Mouse (Mus musculus) liver, embryonic 14.5 days (tissue): ENCODE data around the gene Mkks. TPM values are rescaled to one million over a fixed set of nuclear protein-coding genes. Genes with fewer than 3 reads are reported as not detected.
A peak's percentile ranks its signal among the peaks of the same experiment; 100 is the strongest.
"Not testable (repeated sequence)": the region's sequence is repeated elsewhere in the genome, so short reads cannot be mapped to it uniquely, and the experiment has no call there.

ENCODE experiments used
- ATAC-seq: fragments of 200-750 bp; cut with Nextera tagmentation; 2 replicates; pipeline ENCODE4 v1.8.0; 2017; ENCODE audit warnings: moderate number of reproducible peaks, mild to moderate bottlenecking, moderate library complexity; ENCODE audit not compliant: insufficient read depth
- DNase-seq, 3 experiments: peaks; one replicate each; pipeline ENCODE4 v3.0.0-alpha.2; 2012 to 2013; ENCODE audit warnings: low read depth in 3 of 3, low spot score in 3 of 3
- H3K27ac ChIP-seq: fragments of 300-500 bp; sonication (generic); 2 replicates; pipeline ENCODE4 v1.5.1; 2014; ENCODE audit warnings: moderate library complexity, mild to moderate bottlenecking, control low read depth, inconsistent platforms
- H3K27me3 ChIP-seq: fragments of 300-500 bp; sonication (generic); 2 replicates; pipeline ENCODE4 v1.6.1; 2014; ENCODE audit warnings: mild to moderate bottlenecking, low read length, moderate library complexity; ENCODE audit not compliant: control insufficient read depth, insufficient read depth
- H3K36me3 ChIP-seq: fragments of 300-500 bp; sonication (generic); replicated peaks from 2 replicates; pipeline ENCODE4 v1.6.1; 2014; ENCODE audit warnings: low read depth; ENCODE audit not compliant: control insufficient read depth, insufficient read depth
- H3K4me1 ChIP-seq, 2 experiments: fragments of 200-500 bp in 1 of 2; fragments of 300-500 bp in 1 of 2; sonication (generic) in 1 of 2; replicated peaks; 2 replicates each; pipeline ENCODE4 v1.6.1; 2012 to 2014; ENCODE audit warnings: antibody characterized with exemption in 1 of 2, inconsistent platforms in 1 of 2, low read length in 1 of 2; ENCODE audit not compliant: control insufficient read depth in 2 of 2, insufficient read depth in 2 of 2
- H3K4me2 ChIP-seq: fragments of 300-500 bp; sonication (generic); 2 replicates; pipeline ENCODE4 v1.6.1; 2014; ENCODE audit warnings: low read depth, mild to moderate bottlenecking, control low read depth, moderate library complexity
- H3K4me3 ChIP-seq, 2 experiments: fragments of 200-500 bp in 1 of 2; fragments of 300-500 bp in 1 of 2; sonication (generic) in 1 of 2; 2 replicates each; pipeline ENCODE4 v1.5.1; 2012 to 2014; ENCODE audit warnings: low read depth in 2 of 2, low read length in 2 of 2, mild to moderate bottlenecking in 2 of 2, control low read depth in 1 of 2, inconsistent platforms in 1 of 2, moderate library complexity in 1 of 2; ENCODE audit not compliant: insufficient read depth in 1 of 2
- H3K9ac ChIP-seq: fragments of 300-500 bp; sonication (generic); replicated peaks from 2 replicates; pipeline ENCODE4 v1.6.1; 2014; ENCODE audit warnings: mild to moderate bottlenecking, control low read depth, moderate library complexity
- H3K9me3 ChIP-seq: fragments of 300-500 bp; sonication (generic); 2 replicates; pipeline ENCODE4 v1.6.1; 2016; ENCODE audit warnings: low read length, mixed read lengths; ENCODE audit not compliant: control insufficient read depth
- CTCF ChIP-seq: IDR thresholded peaks from 2 replicates; pipeline ENCODE4 v1.5.1; 2016; ENCODE audit warnings: antibody characterized with exemption, low read depth, control low read depth
- EP300 ChIP-seq: IDR thresholded peaks from 2 replicates; pipeline ENCODE4 v1.6.1; 2016; ENCODE audit warnings: antibody characterized with exemption, low read depth
- WGBS: fragments of 180-500 bp; shearing (Covaris S2); extraction: QIAGEN DNeasy Blood & Tissue Kit; methylation state at CpG from one replicate; pipeline ENCODE4 v1.1.7; 2014; ENCODE audit not compliant: insufficient replicate concordance; 5-methylcytosine and 5-hydroxymethylcytosine counted together
- polyA plus RNA-seq, 2 experiments: library from polyadenylated mRNA; depleted of rRNA in 1 of 2; stranded (reverse) in 1 of 2; unstranded in 1 of 2; fragments of >200 nt; fragmentation: Nextera tagmentation in 1 of 2; extraction: Ambion mirVana in 1 of 2; gene quantifications; 2 replicates each; pipeline versions ENCODE4 v1.2.1 to v1.2.3; 2012 to 2014

Gene Mkks
- polyA plus RNA-seq, 2 experiments = 2.6 to 4.0 TPM

- no peak for TF ChIP-seq CTCF
- no peak for TF ChIP-seq EP300
- ATAC-seq (peak; percentile 58), DNase-seq (no peak)
- 37% methylated on average over 2 of the region's 2 CpGs for WGBS
- H3K27me3 ChIP-seq = no peaks in the 10 kb centered on the region
- H3K9ac ChIP-seq = no peak overlapping the region
- no peak overlapping the region for H3K27ac ChIP-seq
- H3K36me3 ChIP-seq = peaks cover 4% of the 10 kb centered on the region; the same call in 1 of the 2 replicates
- H3K9me3 ChIP-seq = no peaks in the 10 kb centered on the region
- no peak overlapping the region for H3K4me2 ChIP-seq
- H3K4me1 ChIP-seq = no peaks in the 10 kb centered on the region
- H3K4me3 ChIP-seq = no peak overlapping the region
These were observed 18.1 kb upstream of the Mkks start for GRCm38 (mm10) chr2:136909298-136909697.

GRCm38 (mm10) chr2:136908596-136908995 lies 17.4 kb upstream of the Mkks start:
- no peak overlapping the region for H3K9ac ChIP-seq
- H3K27me3 ChIP-seq = no peaks in the 10 kb centered on the region
- H3K4me1 ChIP-seq = no peaks in the 10 kb centered on the region
- peaks cover 4% of the 10 kb centered on the region; the same call in 1 of the 2 replicates for H3K36me3 ChIP-seq
- no peak for TF ChIP-seq EP300
- TF ChIP-seq CTCF = no peak
- ATAC-seq (no peak), DNase-seq (no peak)
- H3K9me3 ChIP-seq = no peaks in the 10 kb centered on the region
- WGBS = 65% methylated on average over 3 of the region's 3 CpGs
- H3K4me2 ChIP-seq = no peak overlapping the region
- H3K4me3 ChIP-seq = no peak overlapping the region
- H3K27ac ChIP-seq = no peak overlapping the region

DNA sequence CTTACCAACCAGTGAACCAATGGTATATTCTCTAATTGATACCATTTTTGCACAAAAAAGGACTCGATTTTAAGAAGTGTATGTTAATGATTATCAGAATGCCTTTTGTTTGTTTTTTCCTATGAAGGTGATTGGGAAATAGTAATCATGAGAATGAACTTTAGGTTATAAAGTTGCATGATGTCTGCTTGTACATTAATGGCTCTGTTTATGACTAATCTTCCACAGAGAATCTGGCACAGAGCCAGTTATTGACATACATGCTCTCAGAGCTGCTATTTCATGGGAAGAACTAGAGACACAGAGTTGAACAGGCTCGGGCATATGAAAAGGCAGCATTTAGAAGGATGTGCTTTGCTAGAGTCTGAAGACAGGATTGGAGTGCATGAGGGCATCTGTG lies 4.9 kb upstream of the Mkks start:
- no peak overlapping the region for H3K27ac ChIP-seq
- no peak overlapping the region for H3K4me2 ChIP-seq
- peaks cover 9 to 10% of the 10 kb centered on the region in 2 experiments for H3K4me1 ChIP-seq
- ATAC-seq (no peak), DNase-seq (no peak)
- no peak overlapping the region for H3K9ac ChIP-seq
- TF ChIP-seq EP300 = no peak
- TF ChIP-seq CTCF = no peak
- WGBS = 56% methylated on average over 2 of the region's 2 CpGs
- H3K9me3 ChIP-seq = no peaks in the 10 kb centered on the region
- no peak overlapping the region for H3K4me3 ChIP-seq
- no peaks in the 10 kb centered on the region for H3K27me3 ChIP-seq
- no peaks in the 10 kb centered on the region for H3K36me3 ChIP-seq

DNA sequence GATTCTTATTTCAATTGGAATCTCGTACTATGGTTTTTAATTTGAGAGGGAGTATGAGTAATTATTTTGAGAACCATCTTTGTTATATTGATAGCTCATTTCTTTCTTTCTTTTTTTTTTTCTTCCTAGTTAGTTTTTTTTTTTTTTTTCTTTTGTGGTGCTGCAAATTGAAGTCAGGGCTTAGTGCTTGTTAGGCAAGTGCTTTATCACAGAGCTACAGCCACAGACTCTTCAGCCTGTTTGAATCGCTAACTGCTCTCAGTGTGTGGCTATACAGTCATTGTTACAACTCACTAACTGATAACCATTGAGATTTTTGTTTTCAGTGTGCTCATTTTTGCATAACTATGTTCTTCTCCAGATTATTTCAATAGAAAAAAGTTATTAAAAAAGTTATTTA lies 3.3 kb upstream of the Mkks start:
- WGBS = 40% methylated on average over 2 of the region's 2 CpGs
- Histone ChIP-seq H3K9me3 (no peaks in the 10 kb centered on the region), H3K4me1 (peaks cover 14 to 16% of the 10 kb centered on the region in 2 experiments), H3K36me3 (no peaks in the 10 kb centered on the region), H3K27ac (no peak overlapping the region), H3K27me3 (no peaks in the 10 kb centered on the region), H3K4me3 (no peak overlapping the region), H3K9ac (no peak overlapping the region), H3K4me2 (no peak overlapping the region)
- TF ChIP-seq CTCF (no peak), EP300 (peak; percentile 22)
- DNase-seq (no peak), ATAC-seq (no peak)

DNA sequence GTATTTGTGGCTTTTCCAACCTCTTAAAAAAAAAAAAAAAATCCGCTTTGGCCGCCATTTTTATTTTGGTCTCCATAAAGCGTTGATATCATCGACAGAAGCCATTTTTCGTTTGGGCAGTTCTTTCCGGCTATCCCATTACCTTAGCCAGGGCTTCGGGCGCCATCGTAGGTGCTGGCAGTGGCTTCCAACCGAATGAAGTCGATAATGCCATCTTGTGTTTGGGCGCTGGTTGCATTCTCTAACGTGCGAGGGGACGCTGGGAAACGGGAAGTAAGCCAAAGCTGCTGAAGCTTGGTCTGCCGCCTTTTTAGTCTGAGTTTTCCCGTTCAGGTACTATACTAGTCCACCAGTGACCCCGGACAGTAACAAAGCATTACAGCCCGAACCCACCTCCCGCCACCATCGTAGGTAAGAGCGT lies 772 bp upstream of the Mkks start:
- H3K27me3 ChIP-seq = no peaks in the 10 kb centered on the region
- no peaks in the 10 kb centered on the region for H3K9me3 ChIP-seq
- no peaks in the 10 kb centered on the region for H3K36me3 ChIP-seq
- H3K4me2 ChIP-seq = peak overlapping the region; percentile 78
- H3K4me1 ChIP-seq = peaks cover 14 to 16% of the 10 kb centered on the region in 2 experiments
- H3K4me3 ChIP-seq = peak overlapping the region; percentile 61 to 100
- peak; percentile 63 for ATAC-seq
- H3K9ac ChIP-seq = peak overlapping the region; percentile 83
- peak; percentile 94 to 97 (median 95) for DNase-seq
- no peak for TF ChIP-seq CTCF
- TF ChIP-seq EP300 = peak; percentile 17; the same call in 1 of the 2 replicates
- under 1% methylated on average over 23 of the region's 23 CpGs for WGBS
- peak overlapping the region; percentile 84 for H3K27ac ChIP-seq

GRCm38 (mm10) chr2:136890716-136891067 lies 497 bp downstream of the Mkks start:
- peak; percentile 75 for ATAC-seq
- DNase-seq = peak; percentile 68 to 76 (median 70)
- H3K4me3 ChIP-seq = peak overlapping the region; percentile 61 to 86
- peak overlapping the region; percentile 52 for H3K9ac ChIP-seq
- H3K27me3 ChIP-seq, H3K9me3 ChIP-seq, H3K36me3 ChIP-seq: not testable (repeated sequence)
- H3K27ac ChIP-seq = peak overlapping the region; percentile 84
- WGBS = 4% methylated on average over 15 of the region's 15 CpGs
- peaks cover 13 to 14% of the 10 kb centered on the region in 2 experiments for H3K4me1 ChIP-seq
- peak overlapping the region; percentile 75 for H3K4me2 ChIP-seq
